Mouse (Mus musculus) liver, embryonic 14.5 days (tissue): ENCODE data around the gene Rgl2.

ENCODE experiments used
- CTCF ChIP-seq: IDR thresholded peaks from 2 replicates; pipeline ENCODE4 v1.5.1; 2016; ENCODE audit warnings: antibody characterized with exemption, low read depth, control low read depth
- EP300 ChIP-seq: IDR thresholded peaks from 2 replicates; pipeline ENCODE4 v1.6.1; 2016; ENCODE audit warnings: antibody characterized with exemption, low read depth

DNA sequence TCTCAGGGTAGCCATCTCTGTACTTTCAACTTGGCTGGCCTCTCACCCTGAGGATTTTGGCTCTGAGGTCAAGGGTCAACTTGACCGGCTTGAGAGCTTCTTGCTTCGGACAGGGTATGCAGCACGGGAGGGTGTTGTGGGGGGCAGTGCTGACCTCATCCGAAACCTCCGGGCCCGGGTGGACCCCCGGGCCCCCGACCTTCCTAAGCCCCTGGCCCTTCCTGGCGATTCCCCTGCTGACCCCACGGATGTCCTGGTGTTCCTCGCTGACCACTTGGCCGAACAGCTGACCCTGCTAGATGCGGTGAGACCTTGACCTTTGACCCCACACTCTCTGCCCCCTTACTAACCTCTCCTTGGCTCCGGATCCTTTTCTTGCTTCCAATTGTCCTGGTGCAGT, 3.1 kb downstream of the Rgl2 start:
- TF ChIP-seq CTCF (no peak), EP300 (no peak)
